Mouse (Mus musculus): ENCODE results near the gene Gm3512. TPM values are rescaled to one million over a fixed set of nuclear protein-coding genes. Genes with fewer than 3 reads are reported as not detected.

The Gm3512 gene
- polyA plus RNA-seq (2012; rRNA removed) = 6.2 and 7.3 TPM in 2 replicates

DNA sequence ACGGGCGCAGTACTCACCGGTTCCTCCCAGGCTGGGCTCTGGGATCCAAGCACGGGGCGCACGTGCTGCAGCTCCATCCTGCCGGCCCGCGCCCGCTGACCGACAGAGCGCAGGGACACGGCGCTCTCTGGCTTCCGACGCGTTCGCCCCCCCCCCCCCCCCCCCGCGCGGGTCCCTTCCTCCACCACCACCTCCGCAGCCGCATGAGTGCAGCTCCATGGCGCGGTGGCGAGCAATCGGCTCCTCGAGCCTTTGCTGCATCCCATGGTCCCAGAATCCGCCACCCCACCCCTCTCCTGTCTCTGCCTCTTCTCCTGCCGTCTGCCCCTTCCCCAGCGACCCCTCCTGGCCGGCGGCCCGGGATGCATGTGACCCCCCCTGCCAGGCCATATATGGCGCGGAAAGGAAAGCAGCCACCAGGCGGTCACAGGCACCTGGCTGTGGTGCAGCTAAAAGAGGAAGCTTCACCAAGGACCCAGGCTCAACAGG, at the start of gene Gm3512:
TSS of gene Gm3512 (minus strand) at position 51 of the 489 bp plus-strand sequence.

GRCm38 (mm10) chr14:7194440-7194839, 20.1 kb upstream of the Gm3512 start, which contains the start of gene Gm16434:
Gene Gm16434, minus strand, starts transcription at chr14:7194540.

GRCm38 (mm10) chr14:7125312-7125711, 49.0 kb downstream of the Gm3512 start, which contains the start of gene Gm6676:
Gene Gm6676, minus strand, starts transcription at chr14:7125412.

Other genes with a start within 250 kb of the Gm3512 start
- gene Gm6356, start 200.7 kb downstream of the Gm3512 start, polyA plus RNA-seq (2012; rRNA removed) = not detected in 2 replicates
- 6.8 and 8.0 TPM in 2 replicates for gene Gm10406, start 147.1 kb downstream of the Gm3512 start, polyA plus RNA-seq (2012; rRNA removed)
- gene Gm3685, start 129.6 kb downstream of the Gm3512 start, polyA plus RNA-seq (2012; rRNA removed) = 0.11 and 0.14 TPM in 2 replicates
- 8.1 and 8.2 TPM in 2 replicates for gene Gm3696, start 73.9 kb downstream of the Gm3512 start, polyA plus RNA-seq (2012; rRNA removed)
- 0.04 TPM in 1 of 2 replicates, not detected in the other for gene Gm6676, start 49.1 kb downstream of the Gm3512 start, polyA plus RNA-seq (2012; rRNA removed)
- gene Gm16434, start 20.0 kb upstream of the Gm3512 start, polyA plus RNA-seq (2012; rRNA removed) = 0.04 TPM in 1 of 2 replicates, not detected in the other
- not detected in 2 replicates for gene Gm3727, start 90.2 kb upstream of the Gm3512 start, polyA plus RNA-seq (2012; rRNA removed)
- 6.0 and 6.2 TPM in 2 replicates for gene Gm3739, start 140.5 kb upstream of the Gm3512 start, polyA plus RNA-seq (2012; rRNA removed)
- not detected in 2 replicates for gene Gm5797, start 157.9 kb upstream of the Gm3512 start, polyA plus RNA-seq (2012; rRNA removed)
- not detected in 2 replicates for gene Gm8374, start 190.6 kb upstream of the Gm3512 start, polyA plus RNA-seq (2012; rRNA removed)

Data from central nervous system, embryonic 14 days (tissue).